10 mouse cellular contexts compared by ENCODE assay signal in genomic region chr1:75386149-75386548, GRCm38 (mm10). TPM values are rescaled to one million over a fixed set of nuclear protein-coding genes. Genes with fewer than 3 reads are reported as not detected.
DNase-seq lines count a peak whose midpoint lies in the region; ATAC-seq and TF ChIP-seq lines count a peak whose summit lies in the region.
"Had no signal": no experiment of that assay in that cellular context is flagged by ENCODE, and none has a peak within 500 bp of the region (broad histone marks: within the 10 kb centered on the region; RNA-seq: fewer than 3 reads in every experiment).

No protein-coding gene starts in this region.

- H3K4me2 ChIP-seq in hindbrain, embryonic 12.5 days (replicated peaks) = peak overlapping the region; percentile 30
- no peak overlapping the region for H3K4me2 ChIP-seq in hindbrain, embryonic 11.5 days (replicated peaks; ENCODE audit: low read depth, low read length)
- H3K4me2 ChIP-seq in stomach, embryonic 14.5 days (replicated peaks; ENCODE audit: low read depth, low read length) = no peak overlapping the region
- no peak overlapping the region for H3K4me2 ChIP-seq in stomach, postnatal 0 days (replicated peaks; ENCODE audit: low read depth)
- no peak overlapping the region for H3K4me2 ChIP-seq in intestine, embryonic 16.5 days (ENCODE audit: low read depth, low read length)
- no peak overlapping the region for H3K4me2 ChIP-seq in liver, embryonic 11.5 days
- H3K4me2 ChIP-seq: heart, embryonic 15.5 days; liver, embryonic 15.5 days had no signal

- H3K9me3 ChIP-seq in hindbrain, embryonic 12.5 days (replicated peaks) = no peaks in the 10 kb centered on the region
- no peaks in the 10 kb centered on the region for H3K9me3 ChIP-seq in hindbrain, embryonic 11.5 days (ENCODE audit: control insufficient read depth, low read length)
- no peaks in the 10 kb centered on the region for H3K9me3 ChIP-seq in stomach, embryonic 14.5 days (ENCODE audit: control insufficient read depth, low read depth, low read length)
- H3K9me3 ChIP-seq in stomach, postnatal 0 days (ENCODE audit: control insufficient read depth, low read length) = no peaks in the 10 kb centered on the region
- no peaks in the 10 kb centered on the region for H3K9me3 ChIP-seq in intestine, embryonic 16.5 days (ENCODE audit: control insufficient read depth, low read length)
- no peaks in the 10 kb centered on the region for H3K9me3 ChIP-seq in liver, embryonic 11.5 days (ENCODE audit: control insufficient read depth, low read length)
- H3K9me3 ChIP-seq: heart, embryonic 15.5 days; liver, embryonic 15.5 days had no signal

- peaks cover 63% of the 10 kb centered on the region for H3K27me3 ChIP-seq in hindbrain, embryonic 12.5 days
- peaks cover 37% of the 10 kb centered on the region for H3K27me3 ChIP-seq in hindbrain, embryonic 11.5 days (ENCODE audit: control insufficient read depth, insufficient read depth, low read length)
- H3K27me3 ChIP-seq in stomach, embryonic 14.5 days (ENCODE audit: control insufficient read depth, insufficient read depth, low read length) = peaks cover 22% of the 10 kb centered on the region
- no peaks in the 10 kb centered on the region for H3K27me3 ChIP-seq in stomach, postnatal 0 days (ENCODE audit: control insufficient read depth, insufficient read depth, low read length)
- peaks cover 23% of the 10 kb centered on the region; the same call in 1 of the 2 replicates for H3K27me3 ChIP-seq in intestine, embryonic 16.5 days (replicated peaks; ENCODE audit: control insufficient read depth, insufficient read depth, low read length)
- H3K27me3 ChIP-seq in liver, embryonic 11.5 days (replicated peaks; ENCODE audit: control insufficient read depth, insufficient read depth, low read length) = peaks cover 91% of the 10 kb centered on the region

- no peak overlapping the region for H3K9ac ChIP-seq in hindbrain, embryonic 12.5 days
- H3K9ac ChIP-seq in hindbrain, embryonic 11.5 days (ENCODE audit: low read depth, low read length) = no peak overlapping the region
- H3K9ac ChIP-seq in stomach, embryonic 14.5 days (replicated peaks; ENCODE audit: low read depth, low read length) = no peak overlapping the region
- H3K9ac ChIP-seq in stomach, postnatal 0 days (ENCODE audit: low read length) = no peak overlapping the region
- no peak overlapping the region for H3K9ac ChIP-seq in intestine, embryonic 16.5 days (ENCODE audit: low read depth, low read length)
- H3K9ac ChIP-seq in liver, embryonic 11.5 days (ENCODE audit: low read depth, low read length) = no peak overlapping the region
- H3K9ac ChIP-seq: heart, embryonic 15.5 days; liver, embryonic 15.5 days had no signal

- no peaks in the 10 kb centered on the region for H3K36me3 ChIP-seq in hindbrain, embryonic 12.5 days
- H3K36me3 ChIP-seq in hindbrain, embryonic 11.5 days (ENCODE audit: control insufficient read depth, insufficient read depth, low read length) = no peaks in the 10 kb centered on the region
- H3K36me3 ChIP-seq in stomach, embryonic 14.5 days (ENCODE audit: control insufficient read depth, insufficient read depth, low read length) = no peaks in the 10 kb centered on the region
- peaks cover 3% of the 10 kb centered on the region; the same call in 1 of the 2 replicates for H3K36me3 ChIP-seq in stomach, postnatal 0 days (ENCODE audit: control insufficient read depth, insufficient read depth, low read length)
- no peaks in the 10 kb centered on the region for H3K36me3 ChIP-seq in intestine, embryonic 16.5 days (ENCODE audit: control insufficient read depth, insufficient read depth, low read length)
- no peaks in the 10 kb centered on the region for H3K36me3 ChIP-seq in liver, embryonic 11.5 days (ENCODE audit: control insufficient read depth, insufficient read depth, low read length)
- H3K36me3 ChIP-seq: liver, embryonic 15.5 days had no signal

- no peak for DNase-seq in hindbrain, embryonic 11.5 days (ENCODE audit: low spot score)
- DNase-seq in stomach, postnatal 0 days (ENCODE audit: low spot score) = no peak
- DNase-seq in c-Kit-positive CD71-positive TER-119-positive erythroid progenitor cells, embryonic 14.5 days (ENCODE audit: low spot score) = no peak
- no peak for DNase-seq in liver, embryonic 11.5 days (ENCODE audit: low spot score)
- DNase-seq: kidney, adult 8-10 months had no signal

- peaks cover 69% of the 10 kb centered on the region for H3K4me1 ChIP-seq in hindbrain, embryonic 12.5 days
- H3K4me1 ChIP-seq in hindbrain, embryonic 11.5 days (replicated peaks; ENCODE audit: control insufficient read depth, insufficient read depth, low read length) = peaks cover 14% of the 10 kb centered on the region
- H3K4me1 ChIP-seq in stomach, embryonic 14.5 days (ENCODE audit: control insufficient read depth, insufficient read depth, low read length) = peaks cover 29% of the 10 kb centered on the region
- 0 out of 2 replicates have a peak, but pooled peaks cover 5% of the 10 kb centered on the region for H3K4me1 ChIP-seq in stomach, postnatal 0 days (replicated peaks; ENCODE audit: control insufficient read depth, insufficient read depth)
- peaks cover 49% of the 10 kb centered on the region for H3K4me1 ChIP-seq in intestine, embryonic 16.5 days (ENCODE audit: control insufficient read depth, insufficient read depth, low read length)
- H3K4me1 ChIP-seq in liver, embryonic 11.5 days (replicated peaks; ENCODE audit: control insufficient read depth, insufficient read depth, low read length) = peaks cover 7% of the 10 kb centered on the region; the same call in 1 of the 2 replicates

- no peak overlapping the region for H3K4me3 ChIP-seq in hindbrain, embryonic 12.5 days
- H3K4me3 ChIP-seq in hindbrain, embryonic 11.5 days (ENCODE audit: low read depth, low read length) = no peak overlapping the region
- H3K4me3 ChIP-seq in stomach, embryonic 14.5 days (ENCODE audit: low read depth, low read length) = no peak overlapping the region
- H3K4me3 ChIP-seq in stomach, postnatal 0 days (ENCODE audit: low read depth, low read length) = no peak overlapping the region
- H3K4me3 ChIP-seq in intestine, embryonic 16.5 days (ENCODE audit: low read length) = no peak overlapping the region
- no peak overlapping the region for H3K4me3 ChIP-seq in liver, embryonic 11.5 days (ENCODE audit: low read depth, low read length)
- H3K4me3 ChIP-seq: heart, embryonic 15.5 days; liver, embryonic 15.5 days had no signal

- TF ChIP-seq EP300 in stomach, postnatal 0 days (optimal IDR thresholded peaks at IDR 0.05) = no peak

- ATAC-seq in hindbrain, embryonic 12.5 days (ENCODE audit: low FRiP score) = no peak
- no peak for ATAC-seq in hindbrain, embryonic 11.5 days (ENCODE audit: low FRiP score)
- 0 out of 2 replicates have a peak, but pooled peaks have one; percentile 5 for ATAC-seq in stomach, embryonic 14.5 days (ENCODE audit: insufficient number of reproducible peaks, insufficient read depth, low FRiP score, low read depth)
- ATAC-seq in stomach, postnatal 0 days (ENCODE audit: low FRiP score, low TSS enrichment) = no peak
- peak; percentile 62 for ATAC-seq in intestine, embryonic 16.5 days
- no peak for ATAC-seq in liver, embryonic 11.5 days (replicated peaks; ENCODE audit: low FRiP score)

- 30% methylated on average over 4 of the region's 4 CpGs for WGBS in hindbrain, embryonic 12.5 days
- WGBS in hindbrain, embryonic 11.5 days = 44% methylated on average over 4 of the region's 4 CpGs
- WGBS in stomach, embryonic 14.5 days = 30% methylated on average over 4 of the region's 4 CpGs
- WGBS in stomach, postnatal 0 days = 29% methylated on average over 4 of the region's 4 CpGs
- 33% methylated on average over 4 of the region's 4 CpGs for WGBS in intestine, embryonic 16.5 days
- 24% methylated on average over 4 of the region's 4 CpGs for WGBS in liver, embryonic 11.5 days

- no peak for TF ChIP-seq CTCF in stomach, postnatal 0 days (IDR thresholded peaks at IDR 0.05; ENCODE audit: low read depth)

- peak overlapping the region; percentile 35 for H3K27ac ChIP-seq in hindbrain, embryonic 12.5 days
- no peak overlapping the region for H3K27ac ChIP-seq in hindbrain, embryonic 11.5 days (ENCODE audit: low read depth, low read length)
- no peak overlapping the region for H3K27ac ChIP-seq in stomach, embryonic 14.5 days (ENCODE audit: low read length)
- no peak overlapping the region for H3K27ac ChIP-seq in stomach, postnatal 0 days (replicated peaks)
- H3K27ac ChIP-seq in intestine, embryonic 16.5 days (ENCODE audit: low read length) = no peak overlapping the region
- no peak overlapping the region for H3K27ac ChIP-seq in liver, embryonic 11.5 days (ENCODE audit: low read depth, low read length)
- H3K27ac ChIP-seq: heart, embryonic 15.5 days; liver, embryonic 15.5 days had no signal

RNA-seq across cellular contexts. Expression of gene Speg, which starts 11.1 kb away (rescaled TPM):
- polyA plus RNA-seq in hindbrain, embryonic 12.5 days (2016; fragmentation: Nextera tagmentation; extraction: Ambion mirVana) = 19.1 and 19.7 TPM in 2 replicates
- 11.1 and 12.7 TPM in 2 replicates for polyA plus RNA-seq in hindbrain, embryonic 11.5 days (2014; fragmentation: Nextera tagmentation; extraction: Ambion mirVana)
- 53.8 and 54.9 TPM in 2 replicates for polyA plus RNA-seq in stomach, embryonic 14.5 days (2014; fragmentation: Nextera tagmentation; extraction: Ambion mirVana)
- polyA plus RNA-seq in stomach, postnatal 0 days (2015; fragmentation: Nextera tagmentation; extraction: Ambion mirVana) = 28.8 and 30.0 TPM in 2 replicates
- 33.5 and 35.2 TPM in 2 replicates for polyA plus RNA-seq in intestine, embryonic 16.5 days (2015; fragmentation: Nextera tagmentation; extraction: Ambion mirVana)
- polyA plus RNA-seq in liver, embryonic 11.5 days (2014; fragmentation: Nextera tagmentation; extraction: Ambion mirVana) = 24.8 and 32.3 TPM in 2 replicates

RNA-seq across cellular contexts. Expression of gene Des, which starts 26.0 kb away (rescaled TPM):
- 2.3 and 10.5 TPM in 2 replicates for polyA plus RNA-seq in hindbrain, embryonic 12.5 days (2016; fragmentation: Nextera tagmentation; extraction: Ambion mirVana)
- 2.1 and 2.4 TPM in 2 replicates for polyA plus RNA-seq in hindbrain, embryonic 11.5 days (2014; fragmentation: Nextera tagmentation; extraction: Ambion mirVana)
- 43.7 and 51.0 TPM in 2 replicates for polyA plus RNA-seq in stomach, embryonic 14.5 days (2014; fragmentation: Nextera tagmentation; extraction: Ambion mirVana)
- polyA plus RNA-seq in stomach, postnatal 0 days (2015; fragmentation: Nextera tagmentation; extraction: Ambion mirVana) = 223 and 291 TPM in 2 replicates
- 149 and 159 TPM in 2 replicates for polyA plus RNA-seq in intestine, embryonic 16.5 days (2015; fragmentation: Nextera tagmentation; extraction: Ambion mirVana)
- 13.3 and 14.5 TPM in 2 replicates for polyA plus RNA-seq in liver, embryonic 11.5 days (2014; fragmentation: Nextera tagmentation; extraction: Ambion mirVana)

RNA-seq across cellular contexts. Expression of gene Gmppa, which starts 49.6 kb away (rescaled TPM):
- polyA plus RNA-seq in hindbrain, embryonic 12.5 days (2016; fragmentation: Nextera tagmentation; extraction: Ambion mirVana) = 73.1 and 74.1 TPM in 2 replicates
- polyA plus RNA-seq in hindbrain, embryonic 11.5 days (2014; fragmentation: Nextera tagmentation; extraction: Ambion mirVana) = 53.8 and 56.3 TPM in 2 replicates
- 75.2 and 84.5 TPM in 2 replicates for polyA plus RNA-seq in stomach, embryonic 14.5 days (2014; fragmentation: Nextera tagmentation; extraction: Ambion mirVana)
- polyA plus RNA-seq in stomach, postnatal 0 days (2015; fragmentation: Nextera tagmentation; extraction: Ambion mirVana) = 85.2 and 98.6 TPM in 2 replicates
- 134 and 137 TPM in 2 replicates for polyA plus RNA-seq in intestine, embryonic 16.5 days (2015; fragmentation: Nextera tagmentation; extraction: Ambion mirVana)
- polyA plus RNA-seq in liver, embryonic 11.5 days (2014; fragmentation: Nextera tagmentation; extraction: Ambion mirVana) = 64.0 and 69.1 TPM in 2 replicates

Comparison
In these comparisons a context has a peak if more than half of its experiments do, and no peak if none do; other contexts are left out.
1. ATAC-seq: peak in stomach, embryonic 14.5 days (single experiment) and intestine, embryonic 16.5 days (single experiment); none in hindbrain, embryonic 12.5 days (single experiment), hindbrain, embryonic 11.5 days (single experiment), stomach, postnatal 0 days (single experiment) and liver, embryonic 11.5 days (single experiment).